Mouse (Mus musculus) gastrocnemius, postnatal 14 days (tissue): Measurements from ENCODE around the gene Midn. TPM values are rescaled to one million over a fixed set of nuclear protein-coding genes. Genes with fewer than 3 reads are reported as not detected.

Experiments used
- DNase-seq: peaks from one replicate; pipeline ENCODE4 v3.0.0; 2021; ENCODE audit warnings: mixed read lengths
- intact Hi-C: fragments of 180-260 bp; cut with DNase I; formaldehyde crosslinking; loops from one replicate; pipeline ENCODE4 v1.15.1; 2025; ENCODE audit warnings: low total_unique reads
- total RNA-seq, 2 experiments: library from RNA; stranded (reverse); gene quantifications; 2 replicates each; pipeline ENCODE4 v1.2.3; 2021

Gene Midn
- total RNA-seq, 2 experiments from 2014 or later, result 40.3 to 43.6 TPM

DNA sequence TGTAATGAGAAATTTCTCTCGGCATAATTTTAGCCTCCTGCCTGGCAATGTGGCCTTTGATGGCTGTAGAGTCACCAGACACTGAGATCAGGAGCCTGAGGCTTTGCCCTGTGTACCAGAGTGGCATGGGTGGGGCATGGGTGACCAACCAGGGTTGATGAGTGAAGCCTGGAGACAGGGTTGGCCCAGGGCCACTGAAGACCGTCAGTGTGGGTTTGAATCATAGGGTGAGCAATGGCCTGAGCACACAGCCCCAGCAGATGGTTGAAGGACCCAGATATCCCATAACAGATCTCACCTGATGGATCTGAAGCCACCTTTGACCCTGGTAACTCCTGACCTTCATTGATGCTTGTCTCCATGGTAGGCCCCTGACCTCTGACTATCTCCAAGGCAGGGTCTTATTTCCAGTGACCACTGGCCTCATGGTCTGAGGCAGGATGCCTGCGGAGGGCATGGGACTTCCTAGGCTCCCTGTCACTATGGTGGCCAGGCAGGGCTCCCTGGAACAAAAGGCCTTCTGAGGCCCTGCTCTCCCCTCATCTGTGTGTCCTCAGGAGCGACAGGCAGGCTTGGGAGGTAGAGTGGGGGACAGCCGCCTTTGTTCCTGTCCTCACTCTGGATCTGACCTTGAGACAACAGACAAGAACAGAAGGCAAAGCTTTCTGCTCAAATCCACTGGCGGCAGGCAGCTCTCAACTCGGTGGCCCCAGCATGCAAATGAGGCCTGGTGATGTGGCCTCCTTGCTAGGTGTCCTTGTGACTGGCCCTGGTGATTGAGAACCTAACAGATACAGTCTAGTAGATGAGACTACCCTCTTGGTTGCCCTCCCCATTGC lies 29.6 kb downstream of the Midn start:
- intact Hi-C loops, result loop anchor here (2.0 kb wide), 1 partner anchor 67 kb away; no protein-coding TSS in a partner anchor
- no peak for DNase-seq

DNA sequence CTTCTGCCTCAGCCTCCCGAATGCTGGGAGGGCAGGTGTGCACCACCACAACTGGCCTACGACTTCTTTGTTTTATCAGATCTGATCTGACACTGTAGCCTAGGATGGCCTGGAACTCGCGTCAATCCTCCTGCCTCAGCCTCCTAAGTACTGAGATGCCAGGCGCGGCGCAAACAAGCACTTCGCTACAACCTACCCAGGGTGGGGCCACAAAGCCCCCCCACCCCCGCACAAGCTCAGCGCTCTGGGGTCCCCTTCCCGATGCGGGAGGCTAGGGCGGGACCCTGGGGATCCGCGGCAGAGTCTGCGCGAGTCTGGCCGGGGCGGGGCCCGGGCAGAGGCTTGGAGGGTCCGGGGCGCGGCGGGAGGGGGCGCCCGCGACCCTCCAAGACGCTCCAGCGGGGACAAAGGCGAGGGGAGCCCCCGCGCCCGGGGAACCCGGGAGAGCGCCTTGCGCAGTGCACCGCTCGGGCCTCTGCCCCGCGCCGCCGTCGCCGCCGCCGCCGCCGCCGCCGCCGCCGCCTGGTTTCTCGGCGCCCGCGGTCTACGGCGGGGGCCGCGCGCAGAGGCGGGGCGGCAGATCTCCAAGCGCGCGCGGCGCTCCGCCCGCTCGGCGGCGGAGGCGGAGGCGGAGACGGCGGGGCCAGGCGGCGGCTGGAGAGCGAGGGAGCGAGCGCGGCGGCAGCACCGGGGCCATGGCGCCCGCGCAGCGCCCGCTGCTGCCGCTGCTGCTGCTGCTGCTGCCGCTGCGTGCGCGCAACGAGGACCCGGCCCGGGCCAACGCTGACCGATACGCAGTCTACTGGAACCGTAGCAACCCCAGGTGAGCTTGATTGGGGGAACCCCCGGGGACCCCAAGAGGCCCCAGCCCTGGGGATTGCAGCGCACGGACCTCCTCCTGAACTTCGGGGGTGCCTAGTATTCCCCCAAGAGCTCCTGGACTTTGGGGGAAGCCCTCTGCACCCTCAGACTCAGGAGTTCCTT lies 31.3 kb downstream of the Midn start, which contains the start of gene Efna2:
TSS of gene Efna2 (plus strand) at position 415 of the 984 bp plus-strand sequence.
- intact Hi-C loops, result no loop called here
- DNase-seq, result peak; percentile 46

DNA sequence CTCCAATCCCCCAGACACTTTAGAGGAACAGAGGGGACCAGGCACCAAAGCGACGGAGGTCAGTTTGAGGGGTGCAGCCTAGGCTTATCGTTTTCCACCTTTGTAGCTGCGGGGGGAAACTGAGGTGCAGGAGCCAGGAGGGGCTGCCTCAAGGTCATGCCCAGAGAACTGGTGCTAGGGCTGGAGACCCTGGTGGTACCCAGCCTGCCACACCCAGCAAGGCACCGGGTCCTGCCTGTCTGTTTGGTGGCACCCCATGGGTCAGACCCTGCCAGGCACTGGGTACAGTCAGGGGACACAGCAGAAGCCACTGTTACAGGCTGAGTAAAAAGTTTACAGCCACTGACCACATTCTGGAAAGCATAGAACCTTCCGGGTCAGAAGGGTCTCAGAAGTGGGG lies 32.2 kb downstream of the Midn start:
- no peak for DNase-seq
- intact Hi-C loops, result no loop called here

DNA sequence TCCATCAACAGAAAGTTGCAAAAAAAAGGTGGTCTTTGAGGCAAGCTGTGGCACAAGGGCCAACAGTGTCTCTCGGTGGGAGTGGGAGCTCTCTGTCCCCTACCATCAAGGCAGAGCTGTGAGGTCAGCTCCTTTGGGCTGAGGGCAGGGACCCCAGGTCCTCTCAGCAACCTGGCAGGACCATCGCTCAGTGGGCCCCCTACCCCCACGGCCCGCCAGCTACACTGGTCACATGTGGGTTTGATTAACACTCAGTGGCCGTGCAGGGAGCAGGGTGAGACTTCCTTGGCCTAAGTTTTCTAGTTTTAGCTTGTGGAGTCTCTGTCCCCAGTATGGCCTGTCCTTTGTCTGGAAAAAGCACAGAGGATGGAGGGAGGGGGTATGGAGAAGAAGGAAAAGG lies 32.8 kb downstream of the Midn start:
- intact Hi-C loops, result no loop called here
- no peak for DNase-seq

DNA sequence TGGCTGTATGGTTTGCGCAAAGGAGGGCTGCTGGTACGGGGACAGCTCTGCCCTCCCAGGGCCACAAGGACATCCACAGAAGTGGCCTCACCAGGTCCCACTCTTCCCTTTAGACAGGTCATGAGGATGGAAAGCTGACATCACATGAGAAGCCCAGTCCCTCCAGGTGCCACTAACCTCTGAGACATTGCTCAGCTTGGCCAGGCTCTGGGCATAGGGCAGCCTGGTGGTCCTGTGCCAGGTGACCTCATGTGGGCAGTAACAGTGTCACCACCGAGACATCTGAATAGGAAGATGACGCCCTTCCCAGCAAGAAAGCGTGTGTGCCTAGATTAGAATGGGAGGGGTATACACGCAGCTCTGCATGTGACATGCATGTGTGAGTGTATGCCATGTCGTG lies 34.5 kb downstream of the Midn start:
- intact Hi-C loops, result no loop called here
- DNase-seq, result no peak

DNA sequence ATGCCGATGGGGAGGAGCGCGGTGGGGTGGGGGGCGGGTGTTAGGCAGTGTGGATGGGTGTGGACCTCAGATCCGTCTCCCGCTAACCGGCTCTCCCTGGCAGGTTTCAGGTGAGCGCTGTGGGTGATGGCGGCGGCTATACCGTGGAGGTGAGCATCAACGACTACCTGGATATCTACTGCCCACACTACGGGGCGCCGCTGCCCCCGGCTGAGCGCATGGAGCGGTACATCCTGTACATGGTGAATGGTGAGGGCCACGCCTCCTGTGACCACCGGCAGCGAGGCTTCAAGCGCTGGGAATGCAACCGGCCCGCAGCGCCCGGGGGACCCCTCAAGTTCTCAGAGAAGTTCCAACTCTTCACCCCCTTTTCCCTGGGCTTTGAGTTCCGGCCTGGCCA lies 38.6 kb downstream of the Midn start:
- no peak for DNase-seq
- intact Hi-C loops, result no loop called here

DNA sequence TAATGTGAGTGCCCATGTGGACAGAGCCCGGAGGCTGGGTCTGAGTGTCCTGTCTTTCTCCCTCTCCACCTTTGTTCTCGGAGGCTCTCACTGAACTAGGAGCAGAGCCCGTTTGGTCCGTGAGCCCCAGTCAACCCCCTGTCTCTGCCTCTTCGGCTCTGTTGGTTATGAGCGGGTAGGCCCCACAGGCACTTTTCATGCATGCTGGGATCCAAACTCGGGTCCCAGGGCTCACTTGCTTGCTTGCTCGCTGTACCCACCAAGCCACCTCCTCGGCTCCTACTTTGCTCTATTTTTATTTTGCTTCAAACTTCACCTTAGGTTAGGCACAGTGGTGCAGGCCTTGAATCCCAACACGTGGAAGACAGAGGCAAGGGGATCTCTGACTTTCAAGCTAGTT lies 39.7 kb downstream of the Midn start:
- intact Hi-C loops, result no loop called here
- no peak for DNase-seq

DNA sequence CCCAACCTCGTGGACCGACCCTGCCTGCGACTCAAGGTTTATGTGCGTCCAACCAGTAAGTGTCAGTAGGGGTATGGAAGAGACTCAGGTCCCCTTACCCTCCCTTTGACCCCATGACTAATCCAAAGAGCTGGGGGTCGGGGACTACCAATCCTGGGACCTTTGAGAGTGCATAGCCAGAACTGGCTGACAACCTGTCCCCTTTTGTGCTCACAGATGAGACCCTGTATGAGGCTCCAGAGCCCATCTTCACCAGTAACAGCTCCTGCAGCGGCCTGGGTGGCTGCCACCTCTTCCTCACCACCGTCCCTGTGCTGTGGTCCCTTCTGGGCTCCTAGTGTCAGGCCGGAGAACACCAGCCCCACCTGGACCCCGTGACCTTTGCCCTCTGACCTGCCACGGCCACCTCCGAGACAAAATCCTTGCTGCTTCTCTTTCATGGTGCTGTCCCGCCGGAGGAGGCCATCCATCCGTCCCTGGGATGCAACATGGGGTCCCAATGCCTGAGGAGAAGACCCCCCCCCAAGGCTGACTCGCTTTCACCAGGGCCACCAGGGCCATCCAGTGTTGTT lies 40.5 kb downstream of the Midn start:
- no peak for DNase-seq
- intact Hi-C loops, result no loop called here

DNA sequence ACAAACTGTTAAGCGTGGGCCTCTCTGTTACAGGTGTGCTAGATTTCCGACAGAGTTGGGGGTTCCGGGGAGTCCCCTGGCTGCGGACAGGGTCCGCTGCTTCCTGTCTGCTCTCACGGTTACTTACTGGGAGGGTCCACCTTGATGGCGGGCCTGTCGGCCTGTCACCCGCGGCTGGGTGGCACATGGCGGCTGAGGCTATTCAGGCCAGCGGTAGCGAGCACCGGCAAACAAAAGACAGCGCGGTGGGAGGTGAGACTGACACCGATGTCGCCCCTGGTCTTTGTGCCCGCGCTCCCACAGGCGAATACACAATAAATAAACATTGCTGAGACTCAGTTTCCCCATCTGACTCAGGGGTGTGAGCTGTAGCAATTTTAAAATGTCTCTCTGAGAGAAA lies 41.9 kb downstream of the Midn start:
- intact Hi-C loops, result no loop called here
- no peak for DNase-seq

DNA sequence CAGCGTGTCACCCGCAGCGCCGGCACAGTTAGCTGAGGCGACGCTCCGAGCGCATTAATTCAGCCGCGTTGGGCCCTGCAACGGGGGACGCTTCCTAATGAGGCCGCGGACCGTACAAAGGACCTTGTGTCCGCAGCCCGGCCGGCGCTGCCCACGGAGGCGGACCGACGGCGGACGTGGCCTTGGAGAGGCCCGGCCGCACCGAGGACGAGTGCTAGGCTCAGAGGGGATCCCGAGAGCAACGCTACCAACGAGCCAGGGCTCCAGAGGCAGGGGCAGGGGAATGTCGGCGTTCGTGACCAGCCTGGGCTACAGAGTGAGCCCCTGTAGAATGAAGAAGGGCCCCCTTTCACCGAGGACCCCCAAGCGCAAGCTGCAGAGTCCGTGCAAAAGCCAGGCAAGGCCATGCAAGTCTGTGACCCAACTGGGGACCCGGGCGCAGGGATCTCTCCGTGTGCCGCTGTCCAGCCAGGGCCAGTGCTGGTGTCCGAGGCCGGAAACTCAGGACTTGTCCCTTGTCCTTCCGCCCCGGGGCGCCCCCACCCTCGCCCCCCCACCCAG lies 42.5 kb downstream of the Midn start:
- peak; percentile 54 for DNase-seq
- intact Hi-C loops, result no loop called here

DNA sequence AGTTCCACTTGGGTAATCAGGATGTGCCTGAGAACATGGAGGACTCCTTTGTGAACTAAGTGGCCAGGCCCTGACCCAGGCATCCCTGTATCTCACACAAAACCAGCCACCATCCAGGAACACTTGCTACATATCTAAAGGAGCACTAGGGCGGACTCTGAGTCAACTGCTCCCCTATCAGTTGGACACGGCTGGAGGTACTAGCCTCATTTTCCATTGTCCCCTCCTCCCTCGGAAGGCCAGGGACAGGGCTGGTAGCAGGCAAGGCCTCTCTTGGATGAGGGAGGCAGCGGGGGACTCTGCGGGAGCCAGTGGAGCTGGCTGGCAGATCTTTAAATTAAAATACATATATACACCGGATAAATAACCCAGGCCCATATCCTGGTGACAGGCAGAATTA lies 45.9 kb downstream of the Midn start:
- no peak for DNase-seq
- intact Hi-C loops, result no loop called here

DNA sequence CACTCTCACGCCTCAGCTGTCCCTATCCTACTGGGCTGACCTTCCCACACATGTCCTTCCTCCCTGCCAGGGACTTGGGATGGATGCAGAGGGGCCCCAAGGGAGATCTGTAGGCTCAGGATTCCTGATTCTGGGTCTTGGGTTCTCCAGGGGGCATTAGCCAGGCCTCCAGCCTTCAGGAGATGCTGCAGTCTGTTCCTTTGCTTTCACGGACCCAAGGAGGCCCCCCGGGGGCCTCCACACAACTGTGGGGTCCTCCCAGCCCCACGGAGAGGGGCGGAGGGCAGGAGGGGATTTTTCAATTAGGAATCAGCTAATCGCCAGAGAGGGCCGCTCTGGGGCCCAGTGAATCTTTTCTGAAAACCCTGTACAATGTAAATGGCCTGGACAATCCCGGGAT lies 46.4 kb downstream of the Midn start:
- intact Hi-C loops, result no loop called here
- no peak for DNase-seq

DNA sequence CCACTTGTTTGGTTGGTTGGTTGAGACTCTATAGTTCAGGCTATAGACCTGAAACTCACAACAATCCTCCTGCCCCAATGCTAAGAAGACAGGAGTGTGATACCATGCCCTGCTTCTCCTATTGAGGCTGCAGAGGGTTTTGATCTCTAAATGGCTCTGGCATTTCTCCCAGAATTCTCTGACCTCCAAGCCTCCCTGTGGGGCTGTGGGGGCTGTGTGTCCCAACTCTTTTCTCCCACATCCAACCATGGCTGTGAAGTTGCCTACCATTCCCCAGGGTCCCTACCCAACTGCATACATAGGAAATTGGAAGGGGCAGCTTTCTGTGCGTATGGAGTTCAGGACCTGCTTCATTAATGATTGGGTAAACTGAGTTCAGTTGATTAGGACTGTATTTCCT lies 48.1 kb downstream of the Midn start:
- DNase-seq, result no peak
- intact Hi-C loops, result no loop called here

DNA sequence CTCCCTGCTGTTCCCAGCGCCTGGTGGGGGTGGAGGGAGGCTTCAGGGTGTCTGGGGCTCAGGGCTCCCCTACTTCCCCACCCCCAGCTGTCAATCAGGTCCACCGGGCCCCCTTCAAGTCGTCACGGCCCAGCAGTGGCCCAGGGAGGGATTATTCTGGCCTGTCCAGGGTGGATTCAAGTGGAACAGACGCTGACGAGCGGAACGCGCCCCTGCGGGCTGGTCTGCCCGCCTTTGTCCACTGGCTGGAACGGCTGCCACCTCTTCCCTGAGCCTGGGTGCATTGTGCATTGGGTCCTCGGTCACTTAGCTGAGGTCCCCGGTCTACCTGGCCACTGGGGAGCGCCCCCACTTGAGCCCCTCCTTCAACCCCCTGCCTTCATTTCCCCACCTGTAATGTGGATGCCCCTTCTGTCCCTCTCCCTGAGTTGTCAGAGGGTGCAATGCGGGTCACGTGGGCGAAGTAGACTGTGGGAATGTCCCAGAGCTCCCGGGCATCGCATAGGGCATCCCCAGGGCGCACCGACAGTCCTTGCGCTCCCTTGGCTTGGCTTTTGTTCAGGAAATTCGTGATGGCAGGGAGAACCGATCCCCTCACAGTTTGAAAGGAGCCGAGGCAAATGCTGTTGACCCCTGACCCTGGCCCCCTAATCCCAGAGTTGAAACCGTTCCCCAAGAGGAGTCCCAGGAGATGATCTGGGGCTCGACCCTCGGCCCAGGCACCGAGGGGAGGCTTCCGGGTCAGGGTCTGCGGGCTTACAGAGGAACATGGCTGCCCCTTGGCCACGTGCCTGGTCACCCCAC lies 48.9 kb downstream of the Midn start:
- DNase-seq, result no peak
- intact Hi-C loops, result no loop called here

DNA sequence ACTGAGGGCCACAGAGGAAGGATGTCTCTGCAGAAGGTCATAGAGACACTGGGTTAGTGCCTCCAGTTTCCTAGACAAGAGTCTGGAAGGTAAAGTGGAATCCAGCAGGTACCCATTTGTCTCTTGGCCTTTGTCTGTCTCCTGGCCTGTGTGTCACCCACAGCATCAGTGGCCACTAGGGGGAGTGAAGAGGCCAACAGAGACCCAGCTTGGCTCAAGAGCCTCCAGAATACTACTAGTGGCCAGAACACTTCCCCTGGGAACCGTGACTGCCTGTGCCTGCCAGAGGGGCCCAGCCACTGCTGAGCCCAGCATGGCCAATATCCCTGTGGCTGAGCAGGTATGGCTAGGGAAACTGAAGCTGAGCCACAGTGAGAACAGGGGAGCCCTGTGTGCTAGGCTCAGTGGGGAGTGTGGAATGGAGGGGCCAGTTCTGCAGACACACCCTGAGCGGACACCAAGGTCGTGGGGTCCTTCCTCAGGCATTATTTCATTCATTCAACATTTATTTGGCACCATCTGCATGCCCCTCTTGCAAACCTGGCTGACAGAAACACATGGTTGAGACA lies 51.5 kb downstream of the Midn start:
- intact Hi-C loops, result no loop called here
- peak; percentile 84 for DNase-seq

DNA sequence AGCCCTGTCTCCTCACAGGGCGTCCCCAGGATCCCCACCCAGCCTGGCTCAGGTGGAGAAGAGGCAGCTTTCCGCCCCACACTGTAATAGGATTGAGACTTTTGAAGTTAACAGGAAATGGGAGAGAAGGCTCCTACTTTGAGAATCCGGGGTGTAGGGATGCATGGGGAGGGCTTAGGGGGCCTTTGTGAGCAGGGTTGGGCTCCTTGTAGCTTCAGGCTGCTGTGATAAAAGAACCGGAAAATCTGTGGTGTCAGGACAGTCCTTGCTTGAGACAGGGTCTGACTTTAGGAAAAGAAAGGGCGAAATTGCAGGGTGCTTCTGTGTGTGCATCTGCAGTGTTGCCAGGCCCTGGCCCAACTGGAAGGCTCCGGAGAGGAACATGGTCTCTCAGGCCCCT lies 52.4 kb downstream of the Midn start:
- intact Hi-C loops, result no loop called here
- no peak for DNase-seq

DNA sequence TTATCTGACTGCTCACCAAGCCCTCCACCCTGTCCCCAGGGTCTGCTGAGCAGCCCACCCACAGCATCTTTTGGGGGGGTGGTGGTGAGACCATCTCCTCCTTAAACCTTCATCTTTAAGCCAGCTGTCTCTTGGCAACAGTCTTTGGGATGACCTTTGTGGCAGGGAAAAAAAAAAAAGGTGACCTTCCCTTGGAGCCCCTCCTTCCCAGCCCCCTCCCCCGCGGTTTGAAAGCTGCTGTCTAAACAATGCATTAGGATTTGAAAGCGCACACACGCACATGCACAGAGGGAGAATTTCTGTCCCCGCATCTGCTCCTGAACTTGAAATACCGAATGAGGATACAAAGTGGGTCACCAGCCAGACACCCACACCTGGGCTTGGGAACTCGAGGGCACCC lies 56.0 kb downstream of the Midn start:
- intact Hi-C loops, result no loop called here
- DNase-seq, result no peak

DNA sequence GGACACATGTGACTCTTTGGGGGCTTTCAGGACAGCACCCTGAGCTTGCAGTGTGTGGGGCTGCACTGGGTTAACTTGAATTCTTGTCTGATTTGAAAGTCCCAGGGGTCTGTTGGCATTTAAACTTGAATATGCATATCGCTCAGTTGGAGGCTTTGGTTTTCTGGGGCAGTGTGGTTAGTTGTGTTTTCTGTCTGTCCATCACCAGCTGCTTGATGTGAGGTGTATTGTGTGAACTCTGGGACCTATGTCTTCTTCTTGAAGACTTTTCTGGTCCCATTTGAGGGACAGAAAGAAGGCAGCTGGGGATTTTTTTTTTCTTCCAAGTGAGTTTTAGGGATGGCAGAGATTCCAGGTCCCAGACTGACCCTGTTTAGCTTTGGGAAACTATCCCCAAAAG lies 59.1 kb downstream of the Midn start:
- DNase-seq, result no peak
- intact Hi-C loops, result no loop called here

DNA sequence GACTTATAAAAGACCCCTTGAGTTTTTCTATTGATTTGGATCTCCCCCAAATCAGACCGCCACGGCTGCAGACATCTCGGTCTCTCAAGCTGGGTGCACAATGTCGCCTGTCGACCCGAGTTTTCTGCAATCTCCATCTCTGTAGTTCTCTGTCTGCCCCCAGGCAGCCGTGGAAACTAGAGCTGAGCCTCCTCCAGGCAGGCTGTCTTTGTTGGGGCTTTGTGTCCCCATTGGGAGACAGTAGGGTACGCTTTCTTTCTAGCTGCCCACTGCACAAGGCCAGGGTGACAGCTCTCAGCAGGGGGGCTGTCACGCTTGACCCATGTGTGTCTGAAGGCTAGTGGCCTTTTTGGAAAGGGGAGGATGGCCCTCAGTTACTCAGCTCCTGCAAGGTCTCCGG lies 59.6 kb downstream of the Midn start:
- intact Hi-C loops, result no loop called here
- DNase-seq, result no peak
